Mouse (Mus musculus) cerebellum, postnatal 36 days (tissue): ENCODE results near the gene Vmn1r11.

Experiments
- DNase-seq, 2 experiments: peaks; one replicate each; pipeline ENCODE4 v3.0.0; 2021 to 2022; ENCODE audit warnings: mixed read lengths in 2 of 2

Gene Vmn1r11

DNA sequence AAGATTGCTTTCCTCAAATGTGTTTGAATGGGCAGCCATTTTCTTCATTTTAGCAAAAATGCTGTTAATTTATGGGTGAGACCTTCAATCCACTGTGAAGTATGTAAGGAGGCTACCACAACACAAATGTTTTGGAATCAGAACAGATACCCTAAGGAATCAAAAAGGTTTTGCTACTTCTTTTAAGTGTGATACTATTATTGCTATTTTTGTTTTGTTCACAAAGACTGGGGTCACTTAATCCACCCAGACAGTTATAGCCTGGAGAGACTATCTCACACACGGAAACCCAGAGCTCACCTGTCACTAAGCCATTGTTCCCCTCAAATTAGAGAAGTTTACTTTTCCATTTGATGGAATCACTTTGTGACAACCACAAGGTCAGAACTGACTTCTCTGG is at the start of gene Vmn1r11:
Gene Vmn1r11, plus strand, starts transcription at position 301 of the 400 bp plus-strand sequence.
- DNase-seq: no peak

DNA sequence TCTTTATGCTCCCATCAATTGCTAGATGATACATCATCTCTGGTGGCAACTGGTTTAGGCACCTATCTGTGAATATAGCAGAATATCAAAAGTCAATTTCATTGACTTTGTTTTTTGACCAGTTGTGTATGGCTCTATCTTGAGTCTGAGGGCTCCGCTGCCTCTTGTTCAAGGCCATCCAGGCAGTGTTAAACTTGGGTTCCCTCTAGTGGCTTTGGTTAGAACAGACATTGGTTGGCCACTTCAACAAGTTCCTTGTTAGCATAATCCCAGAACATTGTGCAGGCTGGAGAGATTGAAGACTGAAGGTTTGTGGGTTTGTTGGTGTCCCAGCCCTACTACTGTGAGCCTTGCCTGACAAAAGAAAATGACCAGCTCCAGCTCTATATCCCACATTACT is 26.9 kb upstream of the Vmn1r11 start:
- no peak for DNase-seq

DNA sequence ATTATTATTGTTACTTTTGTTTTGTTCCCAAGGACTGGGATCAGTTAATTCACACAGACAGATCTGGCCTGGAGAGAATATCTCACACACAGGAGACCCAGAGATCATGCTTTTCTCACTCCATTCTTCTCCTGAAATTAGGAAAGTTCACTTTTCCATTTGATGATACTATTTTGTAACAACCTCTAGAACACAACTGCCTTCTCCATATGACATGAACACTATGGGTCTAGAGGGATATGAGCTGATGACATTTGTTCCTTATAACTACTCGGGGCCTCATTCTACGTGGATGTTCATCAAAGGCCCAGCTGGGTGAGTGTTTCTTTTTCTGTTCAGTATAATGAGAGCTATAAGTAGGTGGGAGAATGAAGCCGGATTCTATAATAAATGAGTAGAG is 24.1 kb upstream of the Vmn1r11 start, which contains the start of gene Vmn1r10:
Gene Vmn1r10, plus strand, starts transcription at position 301 of the 400 bp plus-strand sequence.
- DNase-seq: no peak

DNA sequence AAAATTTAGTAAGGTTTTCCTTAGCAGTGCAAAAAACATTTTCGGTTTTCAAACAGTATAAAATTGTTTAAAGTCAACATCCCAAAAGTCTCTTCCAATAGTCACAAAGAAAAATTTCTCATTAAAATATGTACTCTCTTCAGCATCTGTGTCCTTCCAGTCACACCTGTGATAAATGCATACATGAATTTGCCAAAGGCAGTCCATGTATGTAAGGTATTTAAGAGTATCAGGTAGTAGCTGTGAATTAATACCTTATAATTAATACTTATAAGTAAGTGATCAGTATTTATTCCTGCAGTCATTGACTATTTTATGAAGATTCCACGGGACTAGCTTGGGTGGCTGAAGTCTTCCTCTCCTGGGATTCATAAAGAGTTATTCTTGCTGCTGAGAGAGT is 23.4 kb downstream of the Vmn1r11 start, which contains the start of gene Vmn1r12:
Gene Vmn1r12, plus strand, starts transcription at position 301 of the 400 bp plus-strand sequence.
- DNase-seq: no peak
